Mouse (Mus musculus): ENCODE measurements around the gene Gna13.

- TF ChIP-seq CTCF (conservative IDR thresholded peaks at IDR 0.05; ENCODE audit: low read length): peak; percentile 69
- TF ChIP-seq POU5F1 (IDR thresholded peaks at IDR 0.05; ENCODE audit: borderline replicate concordance, low read length): no peak
Measured at GRCm38 (mm10) chr11:109331424-109331824, 31.2 kb upstream of the Gna13 start.
